Mouse (Mus musculus) midbrain, embryonic 15.5 days (tissue): ENCODE results near the gene Ino80. TPM values are rescaled to one million over a fixed set of nuclear protein-coding genes. Genes with fewer than 3 reads are reported as not detected.

Experiments
- ATAC-seq: fragments of 200-750 bp; cut with Nextera tagmentation; replicated peaks from 2 replicates; pipeline ENCODE4 v1.8.0; 2017; ENCODE audit warnings: moderate TSS enrichment
- H3K27ac ChIP-seq: fragments of 300-500 bp; sonication (generic); 2 replicates; pipeline ENCODE4 v1.5.1; 2015; ENCODE audit warnings: mild to moderate bottlenecking, inconsistent platforms
- H3K27me3 ChIP-seq: fragments of 300-500 bp; sonication (generic); replicated peaks from 2 replicates; pipeline ENCODE4 v1.6.1; 2015; ENCODE audit warnings: inconsistent platforms
- H3K36me3 ChIP-seq: fragments of 300-500 bp; sonication (generic); replicated peaks from 2 replicates; pipeline ENCODE4 v1.6.1; 2015; ENCODE audit warnings: inconsistent platforms
- H3K4me1 ChIP-seq: fragments of 300-500 bp; sonication (generic); 2 replicates; pipeline ENCODE4 v1.6.1; 2015; ENCODE audit warnings: inconsistent platforms
- H3K4me2 ChIP-seq: fragments of 300-500 bp; sonication (generic); 2 replicates; pipeline ENCODE4 v1.6.1; 2015; ENCODE audit warnings: inconsistent platforms, mild to moderate bottlenecking, moderate library complexity
- H3K4me3 ChIP-seq: fragments of 300-500 bp; sonication (generic); 2 replicates; pipeline ENCODE4 v1.5.1; 2015; ENCODE audit warnings: mild to moderate bottlenecking, inconsistent platforms
- H3K9ac ChIP-seq: fragments of 300-500 bp; sonication (generic); 2 replicates; pipeline ENCODE4 v1.6.1; 2015; ENCODE audit warnings: mild to moderate bottlenecking, inconsistent platforms
- H3K9me3 ChIP-seq: fragments of 300-500 bp; sonication (generic); 2 replicates; pipeline ENCODE4 v1.6.1; 2016; ENCODE audit warnings: inconsistent platforms
- WGBS: fragments of 180-500 bp; shearing (Covaris S2); methylation state at CpG from one replicate; pipeline ENCODE4 v1.1.7; 2015; ENCODE audit warnings: mixed read lengths; 5-methylcytosine and 5-hydroxymethylcytosine counted together
- polyA plus RNA-seq: library from polyadenylated mRNA; unstranded; fragments of >200 nt; fragmentation: Nextera tagmentation; extraction: Ambion mirVana; gene quantifications from 2 replicates; pipeline ENCODE4 v1.2.1, GENCODE M21; 2015

Ino80 gene
- polyA plus RNA-seq, 1 experiment from 2014 or later = 3.3 TPM

GRCm38 (mm10) chr2:119413819-119414218 lies 63.7 kb downstream of the Ino80 start:
- no peak overlapping the region for H3K4me2 ChIP-seq
- H3K36me3 ChIP-seq = peaks cover 14% of the 10 kb centered on the region; the same call in 1 of the 2 replicates
- no peaks in the 10 kb centered on the region for H3K27me3 ChIP-seq
- WGBS = 50% methylated on average over 1 of the region's 1 CpGs
- no peak overlapping the region for H3K27ac ChIP-seq
- ATAC-seq = peak; percentile 50; the same call in 1 of the 2 replicates
- no peak overlapping the region for H3K4me3 ChIP-seq
- no peaks in the 10 kb centered on the region for H3K9me3 ChIP-seq
- H3K9ac ChIP-seq = no peak overlapping the region
- no peaks in the 10 kb centered on the region for H3K4me1 ChIP-seq

GRCm38 (mm10) chr2:119411674-119412073 lies 65.8 kb downstream of the Ino80 start:
- Histone ChIP-seq H3K9me3 (no peaks in the 10 kb centered on the region), H3K27ac (no peak overlapping the region), H3K36me3 (peaks cover 10% of the 10 kb centered on the region; the same call in 1 of the 2 replicates), H3K4me1 (no peaks in the 10 kb centered on the region), H3K9ac (no peak overlapping the region), H3K27me3 (no peaks in the 10 kb centered on the region), H3K4me2 (no peak overlapping the region), H3K4me3 (no peak overlapping the region)
- WGBS = 88% methylated on average over 2 of the region's 2 CpGs
- ATAC-seq = no peak

GRCm38 (mm10) chr2:119411016-119411415 lies 66.5 kb downstream of the Ino80 start:
- H3K27me3 ChIP-seq = no peaks in the 10 kb centered on the region
- peaks cover 14% of the 10 kb centered on the region; the same call in 1 of the 2 replicates for H3K36me3 ChIP-seq
- ATAC-seq = no peak
- no peak overlapping the region for H3K4me3 ChIP-seq
- H3K27ac ChIP-seq = no peak overlapping the region
- no peak overlapping the region for H3K9ac ChIP-seq
- no peak overlapping the region for H3K4me2 ChIP-seq
- H3K9me3 ChIP-seq = no peaks in the 10 kb centered on the region
- no peaks in the 10 kb centered on the region for H3K4me1 ChIP-seq
- 81% methylated on average over 5 of the region's 5 CpGs for WGBS

GRCm38 (mm10) chr2:119408733-119409132 lies 68.8 kb downstream of the Ino80 start:
- ATAC-seq = no peak
- Histone ChIP-seq H3K27ac (peak overlapping the region; percentile 28; the same call in 1 of the 2 replicates), H3K4me2 (no peak overlapping the region), H3K4me3 (no peak overlapping the region), H3K36me3 (peaks cover 14% of the 10 kb centered on the region; the same call in 1 of the 2 replicates), H3K9me3 (no peaks in the 10 kb centered on the region), H3K4me1 (no peaks in the 10 kb centered on the region), H3K9ac (no peak overlapping the region), H3K27me3 (no peaks in the 10 kb centered on the region)

- Histone ChIP-seq H3K4me2 (no peak overlapping the region), H3K36me3 (peaks cover 14% of the 10 kb centered on the region; the same call in 1 of the 2 replicates), H3K27me3 (no peaks in the 10 kb centered on the region), H3K9ac (no peak overlapping the region), H3K27ac (peak overlapping the region; percentile 28; the same call in 1 of the 2 replicates), H3K4me1 (no peaks in the 10 kb centered on the region), H3K4me3 (no peak overlapping the region), H3K9me3 (no peaks in the 10 kb centered on the region)
- 73% methylated on average over 8 of the region's 8 CpGs for WGBS
- no peak for ATAC-seq
Measured at GRCm38 (mm10) chr2:119408278-119408677, 69.2 kb downstream of the Ino80 start.

- ATAC-seq = no peak
- H3K9ac ChIP-seq = no peak overlapping the region
- no peak overlapping the region for H3K4me3 ChIP-seq
- H3K9me3 ChIP-seq = no peaks in the 10 kb centered on the region
- H3K4me1 ChIP-seq = no peaks in the 10 kb centered on the region
- H3K27me3 ChIP-seq = no peaks in the 10 kb centered on the region
- H3K36me3 ChIP-seq = peaks cover 14% of the 10 kb centered on the region; the same call in 1 of the 2 replicates
- H3K27ac ChIP-seq = no peak overlapping the region
- H3K4me2 ChIP-seq = no peak overlapping the region
Measured at GRCm38 (mm10) chr2:119399313-119399712, 78.2 kb downstream of the Ino80 start.

- ATAC-seq = no peak
- Histone ChIP-seq H3K27ac (no peak overlapping the region), H3K4me3 (no peak overlapping the region), H3K9ac (no peak overlapping the region), H3K36me3 (peaks cover 14% of the 10 kb centered on the region; the same call in 1 of the 2 replicates), H3K9me3 (no peaks in the 10 kb centered on the region), H3K4me1 (no peaks in the 10 kb centered on the region), H3K4me2 (no peak overlapping the region), H3K27me3 (no peaks in the 10 kb centered on the region)
- WGBS = 91% methylated on average over 1 of the region's 1 CpGs
Measured at GRCm38 (mm10) chr2:119398665-119399064, 78.8 kb downstream of the Ino80 start.

- Histone ChIP-seq H3K9me3 (no peaks in the 10 kb centered on the region), H3K4me2 (no peak overlapping the region), H3K27me3 (no peaks in the 10 kb centered on the region), H3K36me3 (peaks cover 14% of the 10 kb centered on the region; the same call in 1 of the 2 replicates), H3K4me3 (no peak overlapping the region), H3K27ac (no peak overlapping the region), H3K4me1 (no peaks in the 10 kb centered on the region), H3K9ac (no peak overlapping the region)
- ATAC-seq = no peak
- 90% methylated on average over 5 of the region's 5 CpGs for WGBS
Measured at GRCm38 (mm10) chr2:119398252-119398651, 79.2 kb downstream of the Ino80 start.

- Histone ChIP-seq H3K4me3 (no peak overlapping the region), H3K27ac (no peak overlapping the region), H3K4me1 (no peaks in the 10 kb centered on the region), H3K4me2 (no peak overlapping the region), H3K9me3 (no peaks in the 10 kb centered on the region), H3K27me3 (no peaks in the 10 kb centered on the region), H3K9ac (no peak overlapping the region), H3K36me3 (peaks cover 17% of the 10 kb centered on the region; the same call in 1 of the 2 replicates)
- WGBS = 96% methylated on average over 4 of the region's 4 CpGs
- ATAC-seq = no peak
Measured at GRCm38 (mm10) chr2:119389992-119390391, 87.5 kb downstream of the Ino80 start.

GRCm38 (mm10) chr2:119388266-119388665 lies 89.2 kb downstream of the Ino80 start:
- no peaks in the 10 kb centered on the region for H3K4me1 ChIP-seq
- H3K4me3 ChIP-seq = no peak overlapping the region
- H3K9me3 ChIP-seq = no peaks in the 10 kb centered on the region
- H3K27me3 ChIP-seq = no peaks in the 10 kb centered on the region
- H3K4me2 ChIP-seq = no peak overlapping the region
- WGBS = 88% methylated on average over 1 of the region's 1 CpGs
- no peak overlapping the region for H3K27ac ChIP-seq
- peaks cover 17% of the 10 kb centered on the region; the same call in 1 of the 2 replicates for H3K36me3 ChIP-seq
- no peak for ATAC-seq
- no peak overlapping the region for H3K9ac ChIP-seq

- Histone ChIP-seq H3K36me3 (peaks cover 55% of the 10 kb centered on the region), H3K9me3 (no peaks in the 10 kb centered on the region), H3K4me3 (no peak overlapping the region), H3K4me2 (no peak overlapping the region), H3K27me3 (no peaks in the 10 kb centered on the region), H3K9ac (no peak overlapping the region), H3K27ac (no peak overlapping the region), H3K4me1 (no peaks in the 10 kb centered on the region)
- no peak for ATAC-seq
- 92% methylated on average over 3 of the region's 3 CpGs for WGBS
Measured at GRCm38 (mm10) chr2:119379455-119379854, 98.0 kb downstream of the Ino80 start.

- H3K27ac ChIP-seq = no peak overlapping the region
- H3K4me1 ChIP-seq = no peaks in the 10 kb centered on the region
- no peak overlapping the region for H3K9ac ChIP-seq
- H3K4me3 ChIP-seq = no peak overlapping the region
- no peak overlapping the region for H3K4me2 ChIP-seq
- 71% methylated on average over 3 of the region's 3 CpGs for WGBS
- ATAC-seq = no peak
- no peaks in the 10 kb centered on the region for H3K27me3 ChIP-seq
- H3K36me3 ChIP-seq = peaks cover 60% of the 10 kb centered on the region
- H3K9me3 ChIP-seq = no peaks in the 10 kb centered on the region
Measured at GRCm38 (mm10) chr2:119377826-119378225, 99.7 kb downstream of the Ino80 start.

- ATAC-seq = no peak
- WGBS = 82% methylated on average over 9 of the region's 9 CpGs
Measured at GRCm38 (mm10) chr2:119377286-119377685, 100.2 kb downstream of the Ino80 start.

More at GRCm38 (mm10) chr2:119377286-119377685, 100.2 kb downstream of the Ino80 start:
- H3K27ac ChIP-seq = no peak overlapping the region
- H3K36me3 ChIP-seq = peaks cover 62% of the 10 kb centered on the region
- no peak overlapping the region for H3K9ac ChIP-seq
- no peak overlapping the region for H3K4me3 ChIP-seq
- no peaks in the 10 kb centered on the region for H3K4me1 ChIP-seq
- H3K9me3 ChIP-seq = no peaks in the 10 kb centered on the region
- H3K27me3 ChIP-seq = no peaks in the 10 kb centered on the region
- H3K4me2 ChIP-seq = no peak overlapping the region
